Mouse (Mus musculus) skeletal muscle tissue, adult 2 months (tissue): ENCODE data around the gene Olfr139.

Source experiments
- DNase-seq: peaks from one replicate; pipeline ENCODE4 v3.0.0-alpha.2; 2012; ENCODE audit warnings: low read depth, low spot score

The Olfr139 gene

GRCm38 (mm10) chr11:74056451-74056850, at the start of gene Olfr139, which contains the start of gene Olfr399:
Gene Olfr139 (minus strand): TSS chr11:74056551.
Gene Olfr399 (minus strand): TSS chr11:74056615.
- no peak for DNase-seq

GRCm38 (mm10) chr11:74105066-74105465, 48.7 kb upstream of the Olfr139 start:
- DNase-seq, result no peak

- no peak for DNase-seq
Observed at GRCm38 (mm10) chr11:74101507-74101906, 45.2 kb upstream of the Olfr139 start.

- peak; percentile 4 for DNase-seq
Observed at GRCm38 (mm10) chr11:74100724-74101123, 44.4 kb upstream of the Olfr139 start.

- DNase-seq, result no peak
Observed at GRCm38 (mm10) chr11:74069655-74070054, 13.3 kb upstream of the Olfr139 start, which contains the start of gene Zfp616. Gene Zfp616 (plus strand): TSS chr11:74069955.

GRCm38 (mm10) chr11:74051347-74051746, 5.0 kb downstream of the Olfr139 start:
- no peak for DNase-seq
